Mouse (Mus musculus) forebrain, embryonic 11.5 days (tissue): ENCODE data around the gene Olfr187. TPM values are rescaled to one million over a fixed set of nuclear protein-coding genes. Genes with fewer than 3 reads are reported as not detected.

Source experiments
- ATAC-seq: fragments of 200-750 bp; cut with Nextera tagmentation; replicated peaks from 2 replicates; pipeline ENCODE4 v1.8.0; 2017; ENCODE audit warnings: moderate TSS enrichment; ENCODE audit not compliant: low FRiP score
- DNase-seq: peaks from one replicate; pipeline ENCODE4 v3.0.0-alpha.2; 2017; ENCODE audit warnings: low spot score
- H3K27ac ChIP-seq: fragments of 300-500 bp; sonication (generic); 2 replicates; pipeline ENCODE4 v1.5.1; 2014; ENCODE audit warnings: low read depth, low read length
- H3K27me3 ChIP-seq: fragments of 300-500 bp; sonication (generic); 2 replicates; pipeline ENCODE4 v1.6.1; 2014; ENCODE audit warnings: mild to moderate bottlenecking, low read length, mixed read lengths; ENCODE audit not compliant: control insufficient read depth, insufficient read depth
- H3K36me3 ChIP-seq: fragments of 300-500 bp; sonication (generic); 2 replicates; pipeline ENCODE4 v1.6.1; 2014; ENCODE audit warnings: mild to moderate bottlenecking, low read length, moderate library complexity, mixed read lengths; ENCODE audit not compliant: control insufficient read depth, insufficient read depth
- H3K4me1 ChIP-seq: fragments of 300-500 bp; sonication (generic); replicated peaks from 2 replicates; pipeline ENCODE4 v1.6.1; 2014; ENCODE audit warnings: low read length, mixed read lengths; ENCODE audit not compliant: control insufficient read depth, insufficient read depth
- H3K4me2 ChIP-seq: fragments of 300-500 bp; sonication (generic); 2 replicates; pipeline ENCODE4 v1.6.1; 2014; ENCODE audit warnings: low read depth, mild to moderate bottlenecking, low read length, moderate library complexity, mixed read lengths; ENCODE audit not compliant: severe bottlenecking
- H3K4me3 ChIP-seq: fragments of 300-500 bp; sonication (generic); 2 replicates; pipeline ENCODE4 v1.5.1; 2014; ENCODE audit warnings: low read depth, low read length
- H3K9ac ChIP-seq: fragments of 300-500 bp; sonication (generic); 2 replicates; pipeline ENCODE4 v1.6.1; 2014; ENCODE audit warnings: low read length
- H3K9me3 ChIP-seq: fragments of 300-500 bp; sonication (generic); 2 replicates; pipeline ENCODE4 v1.6.1; 2016; ENCODE audit warnings: low read length, mixed read lengths; ENCODE audit not compliant: control insufficient read depth
- WGBS: fragments of 180-500 bp; shearing (Covaris S2); extraction: QIAGEN DNeasy Blood & Tissue Kit; methylation state at CpG from one replicate; pipeline ENCODE4 v1.1.7; 2014; 5-methylcytosine and 5-hydroxymethylcytosine counted together
- polyA plus RNA-seq: library from polyadenylated mRNA; unstranded; fragments of >200 nt; fragmentation: Nextera tagmentation; extraction: Ambion mirVana; gene quantifications from 2 replicates; pipeline ENCODE4 v1.2.1, GENCODE M21; 2014

Gene Olfr187
- polyA plus RNA-seq, 1 experiment from 2014 or later = not detected

DNA sequence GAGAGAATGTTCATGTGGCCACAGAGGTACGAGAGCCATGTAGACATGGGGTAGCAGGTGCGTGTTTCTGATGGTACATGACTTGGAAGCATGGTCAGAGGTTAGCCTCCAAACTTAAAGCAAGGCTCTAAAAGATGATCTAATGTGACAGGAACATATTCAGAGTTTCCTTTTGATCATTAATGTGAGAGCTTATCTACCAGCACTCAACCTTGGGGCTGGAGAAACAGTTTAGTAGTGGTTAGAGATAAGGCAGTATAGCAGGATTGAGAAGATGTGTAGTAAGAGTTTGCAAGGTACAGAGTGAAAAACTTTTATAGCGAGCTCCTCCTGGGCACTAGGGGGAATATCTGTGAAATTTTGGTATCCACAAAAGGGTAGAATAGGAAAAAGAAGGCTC is 6.3 kb upstream of the Olfr187 start:
- WGBS = 70% methylated on average over 3 of the region's 3 CpGs
- ATAC-seq = no peak
- H3K4me1 ChIP-seq = no peaks in the 10 kb centered on the region
- no peak for DNase-seq
- H3K4me3 ChIP-seq = no peak overlapping the region
- H3K36me3 ChIP-seq = no peaks in the 10 kb centered on the region
- H3K9me3 ChIP-seq = no peaks in the 10 kb centered on the region
- no peak overlapping the region for H3K9ac ChIP-seq
- no peak overlapping the region for H3K27ac ChIP-seq
- no peaks in the 10 kb centered on the region for H3K27me3 ChIP-seq
- no peak overlapping the region for H3K4me2 ChIP-seq

DNA sequence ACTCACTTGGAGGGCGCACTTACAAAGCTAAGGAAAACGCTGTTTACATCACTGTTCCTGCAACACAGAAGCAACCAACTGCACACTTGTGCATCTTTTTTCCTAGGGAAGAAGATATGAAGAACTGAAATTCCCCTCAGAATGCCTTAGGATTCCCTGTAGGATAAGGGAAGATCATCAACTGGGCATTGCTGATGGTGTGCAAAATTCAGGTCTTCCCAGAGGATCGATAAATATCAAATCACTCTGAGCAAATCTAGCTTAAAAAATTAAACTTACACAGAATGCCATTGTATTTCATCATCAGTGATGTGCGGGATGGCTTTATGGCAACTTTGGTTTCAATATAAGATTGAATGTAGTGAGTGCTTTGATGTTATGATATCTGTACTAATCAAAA is 9.4 kb downstream of the Olfr187 start, which contains the start of gene Olfr186:
Olfr186 (minus strand) TSS at position 101 of the 400 bp plus-strand sequence.
- no peaks in the 10 kb centered on the region for H3K36me3 ChIP-seq
- no peaks in the 10 kb centered on the region for H3K9me3 ChIP-seq
- no peak within 1 kb of the TSS for H3K27ac ChIP-seq
- no peak within 1 kb of the TSS for H3K9ac ChIP-seq
- no peak within 1 kb of the TSS for H3K4me3 ChIP-seq
- ATAC-seq (no peak), DNase-seq (no peak)
- H3K4me2 ChIP-seq = no peak within 1 kb of the TSS
- H3K27me3 ChIP-seq = no peaks in the 10 kb centered on the region
- no peaks in the 10 kb centered on the region for H3K4me1 ChIP-seq
- 93% methylated on average over 4 of the region's 4 CpGs for WGBS

DNA sequence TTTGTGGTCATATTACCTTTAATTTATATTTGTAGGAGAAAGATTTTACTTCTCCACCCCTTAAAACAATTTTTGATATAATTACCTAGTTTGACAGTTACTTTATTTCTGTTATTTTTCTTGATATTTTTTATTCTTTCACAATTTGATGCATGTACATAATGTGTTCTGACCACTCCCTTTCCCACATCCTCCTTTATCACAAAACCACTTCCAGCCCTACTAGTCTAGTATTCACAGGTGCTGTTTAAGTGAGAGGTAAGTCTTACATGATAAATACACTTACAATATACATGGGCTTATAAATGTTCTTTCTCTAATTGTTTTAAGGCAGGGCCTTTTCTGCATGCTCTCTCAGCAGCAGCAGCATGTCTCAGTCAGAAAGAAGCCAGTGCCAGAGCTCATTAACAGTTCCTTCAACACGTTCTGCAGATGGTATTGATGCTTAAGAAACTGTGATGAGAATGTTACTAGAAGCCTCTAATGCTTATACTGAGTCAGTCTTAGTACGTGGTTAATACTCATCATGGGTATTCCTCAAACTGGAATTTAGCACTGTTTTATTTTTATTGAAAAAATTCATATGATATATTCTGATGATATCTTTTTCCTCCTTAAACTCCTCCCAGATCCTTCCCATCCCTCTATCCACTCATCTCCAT is 26.1 kb downstream of the Olfr187 start:
- ATAC-seq = no peak
- Histone ChIP-seq H3K27ac (no peak overlapping the region), H3K9ac (no peak overlapping the region), H3K27me3 (no peaks in the 10 kb centered on the region), H3K4me3 (no peak overlapping the region), H3K4me2 (no peak overlapping the region), H3K4me1 (no peaks in the 10 kb centered on the region), H3K9me3 (no peaks in the 10 kb centered on the region), H3K36me3 (no peaks in the 10 kb centered on the region)
- 62% methylated on average over 2 of the region's 2 CpGs for WGBS
- no peak for DNase-seq

DNA sequence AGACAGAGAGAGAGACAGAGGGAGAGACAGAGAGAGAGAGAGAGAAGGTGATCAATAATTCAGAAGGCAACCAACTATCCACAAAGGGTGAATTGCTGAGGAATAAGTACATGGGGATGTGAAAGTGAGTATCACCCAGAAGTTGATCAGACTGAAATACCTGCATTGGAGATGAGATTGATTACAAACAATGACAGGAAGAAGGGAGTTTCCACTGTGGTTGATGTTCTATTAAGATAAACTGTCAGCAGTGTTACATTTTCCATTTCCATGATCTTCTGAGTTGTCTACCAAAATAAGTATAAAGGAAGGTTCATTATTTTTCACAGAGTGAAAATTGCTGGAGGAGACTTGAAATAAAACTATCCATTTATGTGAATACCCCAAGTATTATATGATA is 32.4 kb downstream of the Olfr187 start:
- H3K9me3 ChIP-seq = no peaks in the 10 kb centered on the region
- H3K4me1 ChIP-seq = no peaks in the 10 kb centered on the region
- no peak overlapping the region for H3K27ac ChIP-seq
- no peak overlapping the region for H3K4me2 ChIP-seq
- H3K9ac ChIP-seq = no peak overlapping the region
- H3K4me3 ChIP-seq = no peak overlapping the region
- no peaks in the 10 kb centered on the region for H3K36me3 ChIP-seq
- no peaks in the 10 kb centered on the region for H3K27me3 ChIP-seq
- ATAC-seq = no peak
- no peak for DNase-seq

DNA sequence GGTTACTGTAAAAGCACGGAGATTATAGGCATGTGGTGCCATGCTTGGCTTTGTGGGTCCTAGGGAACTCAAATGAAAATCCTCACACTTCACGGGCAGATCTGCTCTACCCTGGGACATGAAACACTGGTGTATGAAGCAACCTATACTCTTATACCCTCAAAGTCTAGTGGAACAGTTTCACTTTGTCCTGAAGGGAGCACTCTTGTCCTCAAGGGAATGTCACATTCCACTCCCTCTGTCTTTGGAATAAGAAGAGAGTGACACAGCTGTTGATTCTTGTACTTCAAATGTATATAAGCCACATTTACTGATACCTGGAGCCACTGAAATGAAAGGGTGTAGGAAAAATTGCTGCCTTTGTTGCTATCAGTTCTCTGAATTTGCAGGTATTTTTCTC is 44.5 kb downstream of the Olfr187 start, which contains the start of gene Olfr183:
Olfr183 (plus strand) TSS at position 301 of the 400 bp plus-strand sequence.
- ATAC-seq = no peak
- Histone ChIP-seq H3K27me3 (no peaks in the 10 kb centered on the region), H3K4me3 (no peak within 1 kb of the TSS), H3K4me2 (no peak within 1 kb of the TSS), H3K36me3 (no peaks in the 10 kb centered on the region), H3K4me1 (no peaks in the 10 kb centered on the region), H3K27ac (no peak within 1 kb of the TSS), H3K9me3 (no peaks in the 10 kb centered on the region), H3K9ac (no peak within 1 kb of the TSS)
- WGBS = 77% methylated on average over 2 of the region's 2 CpGs
- DNase-seq = no peak

Other genes with a start within 250 kb of the Olfr187 start
- gene Olfr173, start 239.5 kb downstream of the Olfr187 start, polyA plus RNA-seq = not detected in 2 replicates
- not detected in 2 replicates for gene Olfr175-ps1, start 213.0 kb downstream of the Olfr187 start, polyA plus RNA-seq
- not detected in 2 replicates for gene Olfr177, start 165.0 kb downstream of the Olfr187 start, polyA plus RNA-seq
- not detected in 2 replicates for gene Olfr178, start 147.7 kb downstream of the Olfr187 start, polyA plus RNA-seq
- gene Olfr181, start 111.0 kb downstream of the Olfr187 start, polyA plus RNA-seq = not detected in 2 replicates
- not detected in 2 replicates for gene Olfr180, start 110.4 kb downstream of the Olfr187 start, polyA plus RNA-seq
- not detected in 2 replicates for gene Olfr183, start 44.4 kb downstream of the Olfr187 start, polyA plus RNA-seq
- not detected in 2 replicates for gene Olfr186, start 9.5 kb downstream of the Olfr187 start, polyA plus RNA-seq
- gene Olfr190, start 38.2 kb upstream of the Olfr187 start, polyA plus RNA-seq = not detected in 2 replicates
- gene Olfr191, start 50.1 kb upstream of the Olfr187 start, polyA plus RNA-seq = not detected in 2 replicates
- gene Olfr193, start 72.1 kb upstream of the Olfr187 start, polyA plus RNA-seq = not detected in 2 replicates
- gene Olfr194, start 81.3 kb upstream of the Olfr187 start, polyA plus RNA-seq = not detected in 2 replicates
- gene Olfr195, start 107.3 kb upstream of the Olfr187 start, polyA plus RNA-seq = not detected in 2 replicates
- gene Olfr196, start 130.7 kb upstream of the Olfr187 start, polyA plus RNA-seq = not detected in 2 replicates
- gene Olfr198, start 163.8 kb upstream of the Olfr187 start, polyA plus RNA-seq = not detected in 2 replicates
- gene Olfr199, start 180.0 kb upstream of the Olfr187 start, polyA plus RNA-seq = not detected in 2 replicates
- gene Olfr201, start 232.9 kb upstream of the Olfr187 start, polyA plus RNA-seq = not detected in 2 replicates
- not detected in 2 replicates for gene Olfr202, start 247.0 kb upstream of the Olfr187 start, polyA plus RNA-seq